In the genomic region with DNA sequence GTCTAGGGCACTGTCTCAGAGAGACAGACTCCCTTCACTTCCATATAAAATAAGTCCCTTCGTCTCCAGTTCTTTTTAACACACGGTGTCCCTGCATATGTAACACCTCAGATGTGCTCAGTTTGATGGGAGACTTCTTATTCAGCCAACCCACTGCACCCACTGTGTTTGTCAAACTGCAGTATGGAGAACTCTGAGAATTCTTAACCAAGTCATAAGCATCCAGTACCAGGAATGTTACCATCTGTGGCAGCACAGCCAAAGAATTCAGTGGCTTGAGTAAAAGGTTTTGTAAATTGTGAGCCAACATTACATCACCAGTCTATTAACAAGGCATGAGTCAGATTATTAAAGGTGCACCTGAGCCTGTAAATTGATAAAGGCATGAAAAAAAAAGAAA, we compare ENCODE assay signal across 27 mouse cellular contexts.
A peak's percentile ranks its signal among the peaks of the same experiment; 100 is the strongest.
DNase-seq lines count a peak whose midpoint lies in the region; ATAC-seq lines count a peak whose summit lies in the region.
"Had no signal": no experiment of that assay in that cellular context is flagged by ENCODE, and none has a peak within 500 bp of the region (broad histone marks: within the 10 kb centered on the region; RNA-seq: fewer than 3 reads in every experiment).

No protein-coding gene starts in this region.

- no peaks in the 10 kb centered on the region for H3K27me3 ChIP-seq in forebrain, embryonic 15.5 days
- H3K27me3 ChIP-seq in forebrain, embryonic 10.5 days (ENCODE audit: poor library complexity, severe bottlenecking): no peaks in the 10 kb centered on the region
- no peaks in the 10 kb centered on the region for H3K27me3 ChIP-seq in limb, embryonic 13.5 days
- H3K27me3 ChIP-seq: heart, embryonic 15.5 days; hindbrain, embryonic 12.5 days; intestine, embryonic 15.5 days; liver, embryonic 12.5 days; midbrain, embryonic 13.5 days; neural tube, embryonic 13.5 days had no signal

- no peaks in the 10 kb centered on the region for H3K36me3 ChIP-seq in forebrain, embryonic 15.5 days
- no peaks in the 10 kb centered on the region for H3K36me3 ChIP-seq in forebrain, embryonic 10.5 days (replicated peaks)
- H3K36me3 ChIP-seq in limb, embryonic 13.5 days: no peaks in the 10 kb centered on the region
- H3K36me3 ChIP-seq: heart, embryonic 10.5 days; heart, embryonic 15.5 days; hindbrain, embryonic 12.5 days; intestine, embryonic 15.5 days; liver, embryonic 12.5 days; midbrain, embryonic 13.5 days; neural tube, embryonic 13.5 days had no signal

- H3K4me2 ChIP-seq in forebrain, embryonic 15.5 days (replicated peaks): no peak overlapping the region
- no peak overlapping the region for H3K4me2 ChIP-seq in limb, embryonic 13.5 days (replicated peaks)
- H3K4me2 ChIP-seq: heart, embryonic 15.5 days; hindbrain, embryonic 12.5 days; intestine, embryonic 15.5 days; liver, embryonic 12.5 days; midbrain, embryonic 13.5 days; neural tube, embryonic 13.5 days had no signal

- 68% methylated on average over 2 of the region's 2 CpGs for WGBS in forebrain, embryonic 15.5 days
- WGBS in forebrain, embryonic 10.5 days: 93% methylated on average over 2 of the region's 2 CpGs
- 69% methylated on average over 2 of the region's 2 CpGs for WGBS in limb, embryonic 13.5 days

- H3K9me3 ChIP-seq in forebrain, embryonic 15.5 days: no peaks in the 10 kb centered on the region
- no peaks in the 10 kb centered on the region for H3K9me3 ChIP-seq in forebrain, embryonic 10.5 days
- H3K9me3 ChIP-seq in limb, embryonic 13.5 days: no peaks in the 10 kb centered on the region
- H3K9me3 ChIP-seq: heart, embryonic 10.5 days; heart, embryonic 15.5 days; hindbrain, embryonic 12.5 days; intestine, embryonic 15.5 days; liver, embryonic 12.5 days; midbrain, embryonic 13.5 days; neural tube, embryonic 13.5 days had no signal

- no peak overlapping the region for H3K4me3 ChIP-seq in forebrain, embryonic 15.5 days
- H3K4me3 ChIP-seq in forebrain, embryonic 10.5 days: no peak overlapping the region
- H3K4me3 ChIP-seq in limb, embryonic 13.5 days: no peak overlapping the region
- H3K4me3 ChIP-seq: heart, embryonic 10.5 days; heart, embryonic 15.5 days; hindbrain, embryonic 12.5 days; intestine, embryonic 15.5 days; liver, embryonic 12.5 days; midbrain, embryonic 13.5 days; neural tube, embryonic 13.5 days had no signal

- peak; percentile 38; the same call in 1 of the 2 replicates for ATAC-seq in forebrain, embryonic 15.5 days (replicated peaks)
- no peak for ATAC-seq in limb, embryonic 13.5 days (ENCODE audit: low FRiP score, low read depth)
- ATAC-seq: hindbrain, postnatal 0 days; intestine, embryonic 15.5 days; liver, embryonic 12.5 days; liver, postnatal 0 days; lung, postnatal 0 days; midbrain, embryonic 13.5 days had no signal

- no peak overlapping the region for H3K27ac ChIP-seq in forebrain, embryonic 15.5 days (replicated peaks)
- H3K27ac ChIP-seq in forebrain, embryonic 10.5 days: no peak overlapping the region
- peak overlapping the region; percentile 72 for H3K27ac ChIP-seq in limb, embryonic 13.5 days
- H3K27ac ChIP-seq: heart, embryonic 10.5 days; heart, embryonic 15.5 days; hindbrain, embryonic 12.5 days; hindbrain, postnatal 0 days; kidney, postnatal 0 days; liver, embryonic 12.5 days; macrophage; midbrain, embryonic 13.5 days; neural tube, embryonic 13.5 days had no signal

- no peaks in the 10 kb centered on the region for H3K4me1 ChIP-seq in forebrain, embryonic 15.5 days
- H3K4me1 ChIP-seq in forebrain, embryonic 10.5 days: no peaks in the 10 kb centered on the region
- peaks cover 15% of the 10 kb centered on the region for H3K4me1 ChIP-seq in limb, embryonic 13.5 days
- H3K4me1 ChIP-seq: heart, embryonic 10.5 days; heart, embryonic 15.5 days; hindbrain, embryonic 12.5 days; intestine, embryonic 15.5 days; liver, embryonic 12.5 days; midbrain, embryonic 13.5 days; neural tube, embryonic 13.5 days had no signal

- no peak for DNase-seq in forebrain, embryonic 10.5 days (ENCODE audit: extremely low spot score, low spot score)
- DNase-seq in 3T3-L1 (ENCODE audit: low read depth, low spot score) (peak; percentile 63), NIH3T3 (ENCODE audit: low read depth) (peak; percentile 50)
- no peak for DNase-seq in spleen, adult 18-20 months
- DNase-seq in right cerebral cortex, postnatal 25 days: no peak
- DNase-seq: adrenal gland, adult 8-10 months; B cell, adult 2 months; cerebellum, adult 9-11 months; gastrocnemius, postnatal 14 days; heart, postnatal 36 days; kidney, adult 2 months; kidney, postnatal 4 days; left cerebral cortex, postnatal 4 days; liver, postnatal 0 days had no signal

- no peak overlapping the region for H3K9ac ChIP-seq in forebrain, embryonic 15.5 days (replicated peaks)
- no peak overlapping the region for H3K9ac ChIP-seq in limb, embryonic 13.5 days
- H3K9ac ChIP-seq: heart, embryonic 15.5 days; hindbrain, embryonic 12.5 days; intestine, embryonic 15.5 days; liver, embryonic 12.5 days; liver, postnatal 0 days; midbrain, embryonic 13.5 days; neural tube, embryonic 13.5 days had no signal

Comparison
In these comparisons a context has a peak if more than half of its experiments do, and no peak if none do; other contexts are left out.
1. DNase-seq: peak in 3T3-L1 (single experiment) and NIH3T3 (single experiment); none in forebrain, embryonic 10.5 days (single experiment), spleen, adult 18-20 months (0 of 2) and right cerebral cortex, postnatal 25 days (single experiment).